Mouse (Mus musculus): Measurements from ENCODE around the gene Tmem164. TPM values are rescaled to one million over a fixed set of nuclear protein-coding genes. Genes with fewer than 3 reads are reported as not detected.

Tmem164 gene
- total RNA-seq, 2 experiments from 2014 or later = 30.2 to 31.1 TPM

DNA sequence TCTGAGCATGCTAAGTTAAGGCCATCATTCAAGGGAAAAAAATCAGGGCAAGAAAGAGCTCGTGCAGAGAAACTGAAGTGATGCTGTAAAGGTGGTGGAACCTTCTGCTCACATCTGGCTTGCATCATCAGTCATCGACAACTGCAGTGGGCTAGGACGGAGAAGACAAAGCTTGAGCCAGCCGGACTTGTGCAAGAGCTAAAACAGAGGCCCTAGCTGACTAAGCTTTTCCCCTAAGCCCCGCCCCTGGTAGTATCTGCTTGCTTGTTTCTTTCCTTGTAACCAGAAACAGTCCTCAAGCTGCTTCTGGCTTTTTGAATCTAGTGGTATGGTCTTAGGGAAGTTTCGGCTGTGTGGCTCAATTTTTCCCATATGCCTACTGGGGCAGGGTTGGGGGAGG is 56.5 kb downstream of the Tmem164 start:
- no peak for DNase-seq (ENCODE audit: low spot score in 2 of 2)

- no peak for DNase-seq (ENCODE audit: low spot score in 2 of 2)
Measured at GRCm38 (mm10) chrX:142747428-142747827, 66.2 kb downstream of the Tmem164 start.

- DNase-seq (ENCODE audit: low spot score in 2 of 2) = no peak
Measured at GRCm38 (mm10) chrX:142748574-142748973, 67.4 kb downstream of the Tmem164 start.

- DNase-seq (ENCODE audit: low spot score in 2 of 2) = no peak
Measured at GRCm38 (mm10) chrX:142750775-142751174, 69.6 kb downstream of the Tmem164 start.

- no peak for DNase-seq (ENCODE audit: low spot score in 2 of 2)
Measured at GRCm38 (mm10) chrX:142755542-142755941, 74.3 kb downstream of the Tmem164 start.

GRCm38 (mm10) chrX:142760415-142760814 is 79.2 kb downstream of the Tmem164 start:
- DNase-seq (ENCODE audit: low spot score in 2 of 2) = no peak

- DNase-seq (ENCODE audit: low spot score in 2 of 2) = no peak
Measured at GRCm38 (mm10) chrX:142763337-142763736, 82.1 kb downstream of the Tmem164 start.

GRCm38 (mm10) chrX:142769698-142770097 is 88.5 kb downstream of the Tmem164 start:
- no peak for DNase-seq (ENCODE audit: low spot score in 2 of 2)

DNA sequence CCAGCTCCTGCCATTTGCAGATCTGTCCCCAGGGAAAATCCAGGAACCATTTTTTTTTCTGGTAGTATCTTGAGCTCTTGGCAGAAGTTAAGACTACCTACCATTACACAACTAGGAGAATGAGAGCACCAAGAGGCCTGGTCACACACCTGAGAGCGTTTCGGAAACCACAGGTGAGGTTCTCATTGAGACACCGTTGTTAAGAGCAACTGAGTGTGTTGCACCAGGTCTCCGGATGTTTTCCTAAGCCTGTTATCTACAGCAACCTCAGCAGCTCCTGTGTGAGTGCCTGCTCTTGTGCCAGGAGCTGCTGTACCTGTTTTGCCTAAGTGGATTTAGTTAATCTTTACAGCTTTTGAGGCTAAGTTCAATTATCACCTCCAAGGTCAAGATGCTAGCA is 92.5 kb downstream of the Tmem164 start:
- DNase-seq (ENCODE audit: low spot score in 2 of 2) = no peak

GRCm38 (mm10) chrX:142776131-142776530 is 94.9 kb downstream of the Tmem164 start:
- peak in 1 of 2 experiments; percentile 27 for DNase-seq (ENCODE audit: low spot score in 2 of 2)

DNA sequence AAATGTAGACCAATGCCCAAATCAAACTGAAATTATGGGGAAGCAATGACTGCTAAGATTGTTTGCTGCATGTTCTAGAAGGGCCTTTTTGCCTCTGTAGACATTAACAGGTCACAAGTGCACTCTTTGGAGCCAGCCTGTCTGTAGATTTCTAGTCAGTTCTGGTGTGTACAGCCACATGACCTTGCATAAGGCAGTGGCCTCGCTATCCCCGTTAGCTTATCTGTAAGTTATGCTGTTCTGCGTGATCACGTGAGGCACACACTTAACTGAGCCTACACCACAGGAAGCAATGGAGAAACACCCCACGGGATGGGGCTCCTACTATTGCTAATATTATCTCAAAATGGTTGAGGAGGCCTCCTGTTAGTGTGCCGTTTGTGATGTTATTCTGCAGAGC is 97.4 kb downstream of the Tmem164 start:
- no peak for DNase-seq (ENCODE audit: low spot score in 2 of 2)

- DNase-seq (ENCODE audit: low spot score in 2 of 2) = no peak
Measured at GRCm38 (mm10) chrX:142786160-142787052, 105.2 kb downstream of the Tmem164 start.

DNA sequence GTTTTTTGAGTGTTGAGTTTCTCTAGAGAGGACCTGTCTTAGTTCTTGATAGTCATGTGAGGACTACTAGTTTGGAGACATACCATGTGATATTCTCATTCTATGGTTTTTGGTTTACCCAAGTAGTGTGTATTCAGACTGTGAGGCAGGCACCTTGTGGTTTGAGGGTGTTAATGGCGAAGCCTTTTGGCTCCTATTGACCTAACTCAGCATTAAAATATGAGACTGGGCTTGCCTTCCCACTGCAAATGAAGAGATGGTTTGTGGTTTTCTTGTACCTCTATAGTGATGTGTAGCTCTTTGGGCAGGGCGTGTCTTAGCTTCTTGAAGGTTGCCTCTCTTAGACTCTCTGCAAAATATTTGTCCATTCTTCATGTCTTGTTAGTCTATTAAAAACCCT is 111.0 kb downstream of the Tmem164 start:
- no peak for DNase-seq (ENCODE audit: low spot score in 2 of 2)

DNA sequence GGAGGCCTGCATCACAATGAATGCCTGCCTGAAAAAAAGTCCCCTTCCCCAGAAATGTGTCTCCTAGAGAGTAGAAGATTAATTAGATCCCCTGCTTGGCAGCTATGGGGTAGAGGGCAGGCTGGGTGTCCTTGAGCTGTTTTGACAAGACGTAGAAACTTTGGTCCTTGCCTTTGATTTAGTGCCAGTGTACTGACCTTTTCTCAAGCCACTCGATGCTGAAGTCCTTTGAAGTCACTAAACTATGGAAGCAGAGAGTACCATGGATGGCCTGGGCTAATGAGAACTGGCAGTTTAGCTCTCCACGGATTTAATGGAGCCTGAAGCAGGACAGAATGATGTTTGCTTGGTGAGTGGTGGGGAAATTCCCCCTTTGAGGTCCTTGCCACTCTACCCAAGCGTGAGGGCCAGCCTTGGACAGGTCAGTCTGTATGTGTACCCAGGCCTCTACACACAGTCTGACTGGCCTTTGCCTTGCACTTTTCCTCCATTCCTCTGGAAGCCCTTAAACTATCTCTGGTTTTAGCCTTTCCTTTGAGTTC is 112.9 kb downstream of the Tmem164 start:
- no peak for DNase-seq (ENCODE audit: low spot score in 2 of 2)

DNA sequence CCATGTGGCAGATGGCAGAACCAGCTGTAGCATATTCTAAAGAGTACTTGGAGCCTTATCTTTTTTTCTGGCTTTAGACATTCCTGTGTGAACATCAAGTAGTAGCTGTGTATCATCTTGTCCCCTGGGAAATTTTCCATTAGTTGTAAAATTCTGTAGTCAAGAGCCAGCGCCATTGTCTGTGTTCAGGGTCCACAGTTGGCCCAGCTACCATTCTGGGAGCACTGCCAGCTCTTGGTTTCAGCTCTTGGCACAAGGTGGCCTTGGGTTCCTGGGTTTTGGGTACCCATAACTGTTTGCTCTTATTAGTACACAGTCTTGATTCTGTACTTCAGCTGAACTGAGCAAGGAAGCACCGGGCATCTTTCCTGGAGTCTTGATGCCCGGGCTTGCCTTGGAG is 123.4 kb downstream of the Tmem164 start:
- peak; percentile 62 to 67 for DNase-seq (ENCODE audit: low spot score in 2 of 2)

DNA sequence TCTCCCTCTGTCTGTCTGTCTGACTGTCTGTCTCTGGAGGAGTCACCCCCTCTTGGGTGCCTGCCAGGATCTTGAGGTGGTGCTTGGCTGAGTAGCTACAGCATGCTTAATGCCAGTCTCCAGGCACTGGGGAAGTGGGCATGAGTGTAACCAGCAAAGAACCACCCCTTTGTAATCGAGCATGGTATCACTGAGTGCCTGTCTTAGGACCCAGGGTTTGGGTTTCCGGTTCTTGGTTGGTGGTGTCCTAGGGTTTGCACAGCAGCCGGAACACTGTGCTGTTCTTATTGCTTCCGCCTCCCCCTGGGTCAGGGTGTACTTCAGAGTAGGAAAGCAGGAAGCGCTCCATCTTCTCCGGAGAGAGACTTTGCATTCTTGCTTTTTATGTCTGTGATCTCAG is 124.9 kb downstream of the Tmem164 start:
- DNase-seq (ENCODE audit: low spot score in 2 of 2) = no peak

DNA sequence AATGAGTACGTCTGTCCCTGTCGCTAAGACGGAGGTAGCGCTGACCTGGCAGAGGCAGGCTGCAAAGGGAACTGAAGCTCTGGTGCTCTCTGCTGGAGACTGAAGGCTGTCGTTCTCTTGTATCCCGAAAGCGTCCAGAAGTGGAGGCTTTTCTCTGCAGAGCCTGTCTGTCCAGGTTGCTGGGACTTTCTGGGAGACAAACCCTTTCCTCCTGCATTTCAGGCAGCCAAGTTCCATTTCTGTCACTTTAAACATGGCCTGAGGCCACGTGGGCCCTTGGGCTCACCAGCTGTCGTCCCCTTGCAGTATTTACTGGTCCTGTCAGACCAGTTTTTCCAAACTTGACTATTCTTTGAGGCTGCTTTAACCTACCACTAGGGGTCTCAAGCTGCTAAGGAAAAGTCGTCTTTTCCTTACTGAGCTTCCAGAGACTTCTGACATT is 125.4 kb downstream of the Tmem164 start:
- peak; percentile 35 to 37 for DNase-seq (ENCODE audit: low spot score in 2 of 2)

DNA sequence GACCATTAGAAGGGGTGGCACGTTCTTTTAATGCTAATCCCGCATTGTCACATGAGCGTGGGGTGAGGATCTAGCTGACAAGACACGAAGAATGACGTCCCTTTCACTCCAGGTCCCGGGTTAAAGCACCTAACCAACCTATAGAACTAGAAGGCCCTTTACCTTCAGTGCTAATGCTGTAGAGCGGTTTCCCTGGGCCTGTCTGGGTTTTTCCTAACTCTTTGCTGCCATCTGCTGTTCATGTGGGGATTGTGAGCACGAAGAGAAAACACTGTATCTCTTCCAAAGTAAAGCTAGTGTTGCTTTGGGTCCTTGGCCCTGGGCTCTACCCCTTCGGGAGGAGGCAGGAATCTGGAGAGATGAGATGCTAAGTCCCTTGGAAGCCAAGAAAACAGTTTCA is 127.2 kb downstream of the Tmem164 start:
- DNase-seq (ENCODE audit: low spot score in 2 of 2) = peak; percentile 47 to 71

GRCm38 (mm10) chrX:142813146-142813545 is 131.9 kb downstream of the Tmem164 start:
- DNase-seq (ENCODE audit: low spot score in 2 of 2) = peak; percentile 43 to 54

- DNase-seq (ENCODE audit: low spot score in 2 of 2) = peak; percentile 44 to 66
Measured at GRCm38 (mm10) chrX:142818057-142818682, 137.0 kb downstream of the Tmem164 start.

GRCm38 (mm10) chrX:142821239-142821638 is 140.0 kb downstream of the Tmem164 start:
- no peak for DNase-seq (ENCODE audit: low spot score in 2 of 2)

DNA sequence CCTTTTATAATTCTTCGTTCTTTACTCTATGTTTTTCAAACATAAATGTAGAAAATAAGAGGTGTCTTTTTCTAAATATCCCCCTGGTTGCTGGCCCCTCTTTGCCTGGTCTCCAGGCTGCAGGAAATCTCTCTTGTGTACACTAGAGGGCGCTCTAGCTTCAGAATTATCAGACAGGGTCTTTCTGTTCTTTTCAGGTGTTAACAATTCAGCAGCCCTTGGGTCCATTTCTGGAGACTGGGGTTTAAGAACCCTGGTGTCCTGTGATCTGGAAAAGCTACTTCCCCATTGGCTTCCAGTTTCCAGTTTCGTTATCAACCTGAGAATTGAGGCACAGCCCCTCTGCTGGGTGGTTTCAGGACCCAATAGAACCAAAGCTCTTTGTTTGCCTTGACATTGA is 140.6 kb downstream of the Tmem164 start:
- DNase-seq (ENCODE audit: low spot score in 2 of 2) = peak in 1 of 2 experiments; percentile 25
